Mouse (Mus musculus) fibroblast of lung, adult 2 months (primary cell): Measurements from ENCODE around the gene Spen.

Experiments
- DNase-seq: peaks from one replicate; pipeline ENCODE4 v3.0.0-alpha.2; 2011; ENCODE audit warnings: low read depth

Spen gene

DNA sequence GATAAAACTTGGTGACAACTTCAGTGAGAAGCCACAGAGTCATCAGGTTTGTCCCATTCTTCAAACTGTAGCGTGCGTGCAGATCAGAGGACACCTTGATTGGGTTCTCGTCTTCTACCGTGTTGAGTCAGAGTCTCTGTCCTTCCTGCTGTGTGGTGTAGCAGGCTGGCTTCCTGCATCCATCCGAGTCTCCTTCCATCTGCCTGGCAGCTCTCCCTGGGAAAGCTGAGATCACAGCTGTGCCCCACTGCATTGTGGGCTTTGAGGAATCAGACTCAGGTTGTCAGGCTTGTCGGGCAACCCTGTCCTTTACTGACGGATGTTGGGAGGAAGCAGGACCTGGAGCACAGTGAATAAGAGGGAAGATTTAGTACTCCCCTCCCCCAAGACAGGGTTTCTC lies 92.2 kb downstream of the Spen start:
- DNase-seq: no peak

DNA sequence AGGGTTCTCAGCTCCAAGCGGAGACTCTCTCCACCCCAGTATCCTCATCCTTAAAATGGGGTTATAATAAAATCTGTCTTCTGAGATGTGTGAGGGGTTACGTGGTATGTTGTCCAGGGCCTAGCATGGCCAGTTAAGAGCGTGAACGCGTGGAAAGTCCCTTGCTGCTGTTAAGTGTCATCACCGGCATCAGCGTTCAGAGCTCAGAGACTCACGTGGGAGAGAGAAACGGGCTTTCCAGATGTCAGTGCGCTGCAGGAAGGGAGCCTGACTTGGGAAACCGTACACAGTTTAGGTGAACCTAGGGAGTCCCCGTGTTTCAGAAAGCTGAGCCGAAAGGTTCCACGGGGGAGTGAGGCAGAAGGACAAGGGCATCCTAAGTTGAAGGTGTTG lies 93.1 kb downstream of the Spen start:
- no peak for DNase-seq

DNA sequence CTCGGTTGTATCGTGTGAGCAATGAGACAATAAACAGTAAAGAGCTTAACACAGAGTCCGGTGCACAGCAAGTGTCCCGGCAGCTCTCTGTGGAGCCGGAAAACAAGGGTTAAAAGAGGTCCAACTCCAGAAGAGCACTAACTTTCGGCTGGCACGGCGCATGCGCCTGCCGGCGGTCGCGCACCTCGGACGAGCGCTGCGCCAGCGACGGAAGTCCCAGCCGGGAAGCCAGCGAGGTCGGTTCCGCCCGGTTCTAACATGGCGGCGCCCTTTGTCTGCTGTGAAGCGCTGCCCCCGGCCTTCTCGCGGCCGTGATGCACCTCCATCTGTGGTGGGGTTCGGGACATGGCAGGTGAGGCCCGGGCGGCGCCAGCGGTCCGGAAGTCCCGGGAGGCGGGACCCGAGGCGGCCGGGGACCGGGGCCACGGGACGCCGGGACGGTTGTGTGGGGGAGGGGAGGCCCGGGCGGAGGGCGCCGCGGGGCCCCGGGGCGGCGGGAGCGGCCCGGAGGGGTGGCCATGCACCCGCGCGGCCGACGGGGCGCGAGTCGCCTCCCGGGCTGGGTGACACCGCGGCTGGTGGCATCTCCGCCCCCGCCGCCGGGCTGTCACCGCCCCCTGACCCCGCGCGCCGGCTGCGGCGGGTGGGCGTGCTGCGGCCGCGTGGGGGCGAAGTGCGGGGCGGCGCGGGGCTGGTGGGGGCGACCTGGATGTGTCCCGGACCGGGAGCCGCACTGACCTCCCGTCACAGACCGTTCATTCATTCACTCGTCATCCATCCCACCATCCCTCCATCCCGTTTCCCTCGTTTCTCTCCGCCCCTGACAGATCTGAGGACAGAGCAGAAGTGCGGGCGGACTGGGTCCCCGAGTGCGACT lies 93.7 kb downstream of the Spen start, which contains the start of gene Zbtb17:
Gene Zbtb17, plus strand, starts transcription at position 204 of the 877 bp plus-strand sequence.
- DNase-seq: no peak

DNA sequence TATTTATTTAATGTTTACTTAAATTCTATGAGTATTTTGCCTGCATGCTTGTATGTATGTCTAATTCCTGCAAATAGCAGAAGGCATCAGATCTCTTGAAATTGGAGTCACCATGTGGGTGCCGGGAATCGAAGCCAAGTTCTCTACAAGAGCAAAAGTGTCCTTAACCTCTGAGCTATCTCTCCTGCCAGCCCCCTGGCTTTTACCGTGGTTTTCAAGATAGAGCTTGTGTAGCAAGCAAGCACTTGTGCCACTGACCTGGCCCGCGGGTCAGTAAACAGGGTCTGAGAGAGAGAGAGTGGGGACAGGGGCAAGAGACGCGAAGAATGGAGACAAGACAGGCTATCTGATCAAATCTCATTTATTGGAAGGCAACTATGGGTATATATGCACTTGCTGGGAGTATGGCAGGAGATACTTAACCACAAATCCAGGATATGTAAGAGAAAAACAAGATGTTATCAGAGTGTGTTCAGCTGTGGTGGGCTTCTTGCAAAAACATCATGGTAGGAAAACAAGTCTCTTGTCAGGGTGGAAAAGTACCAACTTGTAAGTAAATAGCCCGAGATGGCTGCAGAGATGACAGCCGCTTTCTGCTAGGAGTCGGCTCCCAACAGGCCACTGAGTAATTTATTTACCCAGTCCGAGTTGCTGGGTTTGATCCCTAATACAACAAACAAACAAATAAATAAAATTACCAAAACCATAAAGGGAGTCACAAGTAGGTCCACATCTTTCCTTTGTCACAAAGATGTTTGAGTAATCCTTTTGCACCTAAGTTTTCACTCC lies 94.6 kb downstream of the Spen start:
- no peak for DNase-seq

DNA sequence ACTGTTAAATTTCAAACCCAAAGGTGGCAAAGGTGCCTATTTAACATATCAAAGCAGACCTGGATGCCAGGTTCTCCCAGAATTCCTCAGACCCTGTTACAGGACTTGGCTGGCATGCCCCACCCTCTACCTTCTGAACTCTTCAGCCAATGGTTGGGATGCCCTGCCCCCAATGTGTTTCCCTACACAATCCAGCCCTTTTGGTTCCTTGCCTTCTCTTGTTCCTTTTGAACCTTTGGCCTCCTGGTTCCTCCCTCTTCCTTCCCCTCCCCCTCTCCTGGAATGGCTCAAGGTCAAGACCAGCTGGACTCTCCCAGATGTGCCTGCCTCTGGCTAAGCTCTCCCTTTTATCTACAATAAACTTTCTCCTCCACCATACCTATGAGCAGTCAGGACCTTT lies 97.5 kb downstream of the Spen start:
- DNase-seq: no peak

DNA sequence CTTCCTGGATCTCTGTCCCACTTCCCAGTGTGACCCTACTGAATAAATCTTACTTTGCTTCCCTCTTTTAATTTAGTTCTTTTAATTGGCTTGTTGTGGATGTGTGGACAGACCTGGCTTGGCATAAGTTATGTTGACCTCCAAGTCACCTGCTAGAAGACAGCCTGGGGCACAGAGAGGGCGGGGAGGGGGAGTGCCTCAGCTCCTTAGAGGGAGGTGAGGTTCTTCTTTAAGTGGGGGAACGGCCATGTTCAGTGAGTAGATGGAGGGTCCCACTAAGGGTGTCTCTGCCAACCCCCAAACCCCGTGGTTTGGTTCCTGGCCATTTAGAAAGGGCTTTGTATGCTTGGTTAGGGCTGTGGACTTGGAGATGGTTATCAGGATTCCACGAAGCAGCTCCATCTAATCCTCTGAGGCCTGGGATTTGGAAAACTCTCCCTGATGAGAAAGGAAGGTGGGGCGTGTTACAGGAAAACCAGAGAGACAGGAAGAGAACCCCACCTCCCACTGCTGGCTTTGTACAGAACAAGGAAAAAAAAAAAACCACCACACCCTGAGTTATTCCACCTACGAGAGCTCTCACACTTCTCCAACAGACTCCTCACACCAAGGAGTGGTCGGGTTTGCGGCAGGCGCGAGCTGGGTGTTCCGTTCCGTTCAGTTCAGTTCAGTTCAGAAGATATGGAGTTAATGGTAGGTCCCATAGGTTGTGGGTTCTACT lies 99.2 kb downstream of the Spen start:
- no peak for DNase-seq

DNA sequence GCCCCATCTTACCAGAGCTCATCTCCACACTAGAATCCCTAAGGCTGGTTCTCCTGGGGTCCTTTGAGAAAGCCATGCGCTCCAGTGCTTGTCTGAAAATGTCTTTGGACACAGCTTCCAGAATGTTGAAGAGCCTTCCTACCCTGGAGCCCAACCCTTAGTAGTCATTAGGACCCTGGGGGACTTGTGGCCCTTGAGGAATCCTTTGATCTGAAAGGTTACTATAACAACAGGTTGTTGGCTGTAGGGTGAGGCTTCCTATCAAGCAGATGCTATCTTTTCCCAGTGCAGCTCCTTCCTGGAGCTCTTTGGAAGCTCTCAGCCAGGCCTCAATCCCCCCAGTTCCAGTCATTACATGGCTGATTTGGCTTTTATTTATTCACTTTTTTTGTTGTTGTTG lies 102.4 kb downstream of the Spen start, which contains the start of gene Srarp:
Gene Srarp, minus strand, starts transcription at position 132 of the 400 bp plus-strand sequence.
- DNase-seq: no peak

DNA sequence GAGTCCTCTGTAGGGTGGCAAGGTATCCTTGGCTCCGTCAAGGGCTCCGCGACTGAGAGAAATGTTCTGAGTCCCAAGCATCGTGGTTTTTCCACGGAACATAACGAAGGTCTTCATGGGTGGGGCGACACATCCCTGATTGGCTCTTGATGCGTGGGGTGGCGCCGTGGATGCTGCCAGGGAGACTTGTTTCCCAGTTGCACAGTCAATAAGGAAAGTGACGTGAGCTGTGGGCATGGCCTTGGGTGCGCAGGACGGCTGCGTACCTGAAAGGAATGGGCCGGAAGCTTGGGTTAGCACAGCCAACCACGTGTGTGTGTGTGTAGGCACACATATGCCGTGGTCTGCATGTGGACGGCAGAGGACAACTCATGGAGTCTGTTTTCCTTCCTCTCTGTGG lies 105.2 kb downstream of the Spen start:
- DNase-seq: no peak

DNA sequence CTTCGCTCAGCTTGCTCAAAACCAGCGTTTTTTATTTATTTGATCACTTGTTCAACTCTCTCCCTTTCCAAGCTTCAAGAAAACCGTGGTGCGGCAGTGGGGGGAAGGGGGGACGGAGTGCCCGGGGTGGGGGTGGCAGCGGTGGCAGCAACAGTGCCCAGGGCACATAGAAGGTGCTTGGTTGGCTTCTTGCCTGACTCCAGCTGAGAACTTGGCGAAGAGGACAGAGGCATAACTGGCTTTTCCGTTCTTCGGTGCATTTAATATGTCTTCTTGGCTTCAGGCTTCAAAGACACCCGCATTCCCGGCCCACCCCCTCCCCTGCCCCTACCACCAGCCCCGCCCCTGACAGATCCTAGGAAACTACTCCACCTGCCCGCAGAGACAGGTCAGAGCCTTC lies 105.7 kb downstream of the Spen start:
- no peak for DNase-seq

DNA sequence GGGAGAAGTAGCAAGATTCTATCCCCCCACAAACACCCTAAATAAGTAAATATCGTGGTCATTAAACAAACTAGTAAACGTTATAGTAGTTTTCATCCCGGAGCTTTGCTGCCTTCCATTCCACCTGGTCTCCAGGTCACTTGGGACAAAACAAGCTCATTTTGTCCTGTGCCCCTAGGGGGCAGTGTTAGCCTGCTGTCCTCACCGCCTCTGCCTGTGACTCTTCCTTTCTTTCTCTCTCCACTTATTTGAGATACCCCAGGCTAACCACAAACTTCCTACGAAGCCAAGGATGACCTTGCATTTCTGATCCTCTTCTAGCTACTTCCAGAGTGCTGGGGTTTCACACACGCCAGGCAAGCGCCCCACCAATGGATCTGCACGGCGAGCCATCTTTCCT lies 107.4 kb downstream of the Spen start:
- DNase-seq: no peak

DNA sequence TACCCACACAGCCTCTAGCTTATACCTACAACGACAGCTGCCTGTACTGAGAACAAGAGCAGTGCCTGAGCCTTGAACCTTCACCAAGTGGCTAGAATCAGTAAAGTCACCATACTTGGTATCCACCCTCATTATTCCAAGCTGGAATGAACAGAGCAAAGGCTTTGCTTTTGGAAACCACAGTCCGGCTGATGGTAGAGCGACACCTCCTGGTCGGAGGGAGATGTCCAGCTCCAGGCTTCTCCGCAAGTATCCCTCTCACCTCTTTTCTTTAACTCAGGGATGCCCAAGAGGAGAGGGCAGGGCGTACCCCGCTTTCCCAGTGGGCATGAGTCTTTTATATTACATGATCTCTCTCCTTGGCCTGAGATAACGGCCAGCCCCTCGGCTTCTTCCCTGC lies 108.5 kb downstream of the Spen start:
- DNase-seq: no peak

DNA sequence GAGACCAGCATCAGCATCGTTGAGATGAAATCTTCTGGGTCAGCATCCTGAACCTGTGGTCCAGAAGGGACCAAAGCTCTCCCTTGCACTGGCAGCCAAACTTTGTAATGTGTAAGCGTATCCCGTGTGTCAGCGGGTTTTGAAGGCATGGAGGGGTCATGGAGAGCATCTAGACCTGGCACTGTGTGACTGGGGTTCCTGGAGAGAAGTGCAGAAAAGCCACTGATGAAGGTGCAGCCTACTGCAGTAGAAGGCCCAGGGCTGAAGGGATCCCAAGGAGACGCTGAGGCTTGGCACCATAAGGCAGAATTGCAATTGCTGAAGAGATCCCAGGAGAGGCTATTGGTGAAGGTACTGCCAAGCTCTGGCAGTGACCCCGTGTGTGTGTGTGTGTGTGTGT lies 109.0 kb downstream of the Spen start:
- no peak for DNase-seq

DNA sequence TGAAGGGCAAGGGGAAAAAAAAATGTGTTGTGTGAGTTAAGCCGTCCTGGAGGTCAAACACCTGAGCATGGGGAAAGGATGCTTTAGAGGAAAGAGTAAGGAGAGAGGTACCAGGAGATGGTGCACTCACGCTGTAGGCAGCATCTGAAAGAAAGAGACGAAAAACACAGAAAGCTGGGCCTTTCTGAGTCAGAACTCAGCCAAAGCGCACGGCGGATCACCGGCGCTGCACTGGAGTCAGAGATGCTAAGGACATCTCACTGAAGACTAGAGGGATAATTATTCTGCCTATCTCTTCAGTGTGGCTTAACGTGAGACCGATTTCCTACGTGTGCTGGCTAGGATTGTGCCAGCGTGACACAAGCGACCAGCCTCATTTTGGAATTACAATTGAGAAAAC lies 110.5 kb downstream of the Spen start:
- DNase-seq: no peak

DNA sequence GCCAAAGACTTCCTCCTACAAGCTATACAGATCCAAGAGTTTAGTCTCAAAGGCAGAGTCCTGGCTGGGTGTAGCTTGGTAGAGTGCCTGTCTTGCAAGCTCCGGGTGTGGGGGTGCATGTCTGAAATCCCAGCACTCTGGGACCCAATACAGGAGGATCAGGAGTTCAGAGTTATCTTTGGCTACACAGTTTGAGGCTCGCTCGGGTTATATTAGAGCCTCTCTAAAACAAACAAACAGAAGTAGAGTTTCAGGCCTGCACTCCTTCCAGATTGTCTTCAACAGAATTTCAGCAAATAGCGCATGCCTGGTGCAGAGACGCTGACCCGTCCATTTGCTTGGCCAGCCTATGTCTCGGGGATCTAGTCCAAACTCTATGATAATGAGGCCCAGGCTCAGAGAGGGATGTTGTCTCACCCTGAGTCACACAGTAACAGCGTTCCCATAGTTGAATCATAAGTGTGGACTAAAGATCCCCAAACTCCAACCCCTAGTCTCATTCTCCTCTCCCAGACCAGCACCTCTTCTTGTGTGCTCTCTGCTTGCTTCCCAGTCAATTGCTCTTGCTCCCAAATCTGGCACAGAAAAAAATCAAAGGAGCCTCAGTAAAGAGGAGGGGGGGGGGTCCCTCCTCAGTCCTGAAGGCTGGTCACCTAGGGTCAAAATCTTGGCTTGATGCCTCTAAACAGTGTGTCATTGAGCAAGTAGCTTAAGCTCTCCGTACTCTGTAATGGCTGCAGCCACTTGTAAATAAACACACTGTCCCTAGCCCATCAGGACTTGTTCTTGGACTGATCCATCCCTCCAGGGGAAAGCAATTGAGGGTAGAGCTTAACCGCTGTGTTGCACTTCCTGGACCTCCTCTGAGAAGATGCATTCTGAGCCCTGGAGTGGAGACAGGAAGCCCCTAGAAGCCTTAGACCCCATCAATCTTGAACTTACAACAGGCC lies 111.3 kb downstream of the Spen start:
- peak; percentile 62 for DNase-seq

DNA sequence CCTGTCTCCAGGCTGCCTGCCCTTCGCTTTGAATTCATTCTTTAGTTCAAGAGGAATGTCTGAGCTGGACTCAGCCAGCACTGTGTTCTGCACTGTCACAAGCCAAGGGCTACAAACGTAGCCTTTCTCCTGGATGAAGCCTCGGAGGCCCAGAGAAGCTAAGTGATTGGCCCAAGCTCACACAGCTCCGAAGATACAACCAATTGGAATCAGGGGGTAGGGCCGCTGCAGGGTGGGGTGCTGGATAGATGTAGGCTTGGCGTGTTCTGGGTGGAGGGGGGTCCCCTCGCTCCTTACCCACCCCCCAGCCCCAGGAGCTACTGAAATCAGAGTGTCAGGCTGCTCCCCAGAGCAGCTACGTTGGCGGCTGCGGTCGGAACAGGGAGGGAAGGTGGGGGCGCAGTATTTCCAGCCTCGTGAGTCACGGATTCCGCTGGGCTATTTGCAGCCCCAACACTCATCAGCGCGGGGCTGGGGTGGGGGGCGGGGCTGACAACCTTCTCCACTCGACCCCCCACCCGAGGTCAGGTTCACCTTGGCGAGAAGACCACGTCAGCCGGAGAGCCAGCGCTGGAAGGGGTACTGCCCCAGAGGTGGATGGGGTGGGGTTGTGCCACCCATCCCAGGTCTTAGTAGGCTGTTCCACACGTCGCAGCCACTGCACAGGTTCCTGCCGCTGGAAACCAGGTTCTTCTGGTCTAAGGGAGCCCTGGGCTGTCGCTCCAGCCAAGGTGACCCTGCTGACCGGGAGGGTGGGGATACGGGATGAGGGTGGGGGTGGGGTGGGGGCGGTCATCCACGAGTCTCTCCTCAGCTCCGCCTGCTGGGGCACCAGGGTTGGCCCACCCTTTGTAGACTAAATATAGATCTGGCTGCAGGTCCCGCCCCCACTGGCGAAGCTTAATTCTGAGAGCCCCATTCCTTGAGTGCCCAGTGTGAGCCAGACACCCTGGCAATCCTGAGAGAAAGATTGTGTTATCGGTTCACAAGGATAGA lies 112.6 kb downstream of the Spen start:
- DNase-seq: peak; percentile 88

DNA sequence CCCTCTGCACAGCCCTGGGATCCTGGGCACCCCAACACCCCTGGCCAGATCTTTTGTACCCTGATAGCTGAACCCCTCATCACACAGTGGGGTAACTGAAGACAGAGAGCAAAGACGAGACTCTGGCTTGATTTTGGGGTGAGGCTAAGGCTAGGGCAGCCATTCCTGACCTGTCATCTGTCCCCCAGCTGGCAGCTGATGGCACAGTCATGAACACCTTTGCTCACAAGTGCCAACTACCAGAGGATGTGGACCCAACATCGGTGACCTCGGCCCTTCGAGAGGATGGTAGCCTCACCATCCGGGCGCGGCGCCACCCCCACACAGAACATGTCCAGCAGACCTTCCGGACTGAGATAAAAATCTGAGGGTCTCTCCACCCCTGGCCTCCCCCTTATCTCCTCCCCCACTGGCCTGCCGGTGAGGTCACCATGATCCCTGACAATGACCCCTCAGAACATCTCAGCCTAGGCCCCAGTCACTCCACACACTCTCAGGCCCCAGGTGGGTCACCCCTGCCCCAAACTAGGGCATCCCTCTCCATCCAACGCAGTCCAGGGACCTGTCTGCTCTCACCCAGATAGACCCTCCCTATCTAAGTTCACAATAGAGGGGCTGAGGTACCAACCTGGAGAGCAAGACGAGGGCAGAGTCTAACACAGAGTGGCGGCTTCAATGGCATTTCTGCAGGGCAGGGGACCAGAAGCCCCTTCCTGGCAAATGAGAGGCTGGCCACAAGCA lies 114.5 kb downstream of the Spen start:
- no peak for DNase-seq

DNA sequence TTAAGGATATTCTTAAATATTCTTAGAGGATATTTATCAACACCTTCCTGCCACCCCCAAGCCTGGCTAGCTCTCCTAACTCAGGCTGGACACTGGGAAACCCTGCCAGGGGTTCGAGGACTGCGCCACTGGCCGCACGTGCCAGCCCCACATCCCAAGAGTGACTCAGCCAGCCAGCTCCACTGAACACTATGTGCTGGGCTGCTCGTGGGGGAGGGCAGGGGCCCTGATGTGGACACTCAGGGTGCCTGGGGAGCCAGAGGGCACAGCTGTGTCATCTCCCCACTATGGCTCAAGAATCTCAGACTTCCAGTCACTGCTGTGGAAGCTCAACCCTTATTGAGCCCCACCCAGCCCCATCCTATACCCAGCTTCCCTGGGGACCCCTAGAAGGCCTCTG lies 115.1 kb downstream of the Spen start:
- DNase-seq: no peak

DNA sequence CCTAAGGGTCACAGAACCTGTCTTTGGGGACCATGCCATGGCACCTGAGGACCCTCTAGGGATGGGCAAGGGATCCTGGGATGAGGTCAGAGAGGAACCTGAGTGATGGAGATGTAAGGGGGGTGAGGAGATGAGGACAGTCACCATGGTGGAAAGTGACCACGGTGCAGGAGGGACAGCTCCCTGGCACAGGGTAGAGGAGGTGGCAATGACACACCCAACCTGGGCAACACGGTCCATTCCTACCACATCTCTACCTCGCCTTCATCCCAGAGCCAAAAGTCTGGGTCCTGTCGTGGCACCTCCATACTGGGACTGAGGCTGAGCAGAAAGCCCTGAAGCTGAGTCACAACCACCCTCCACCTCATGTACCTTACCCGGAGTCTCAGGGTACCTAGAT lies 115.6 kb downstream of the Spen start:
- DNase-seq: no peak

DNA sequence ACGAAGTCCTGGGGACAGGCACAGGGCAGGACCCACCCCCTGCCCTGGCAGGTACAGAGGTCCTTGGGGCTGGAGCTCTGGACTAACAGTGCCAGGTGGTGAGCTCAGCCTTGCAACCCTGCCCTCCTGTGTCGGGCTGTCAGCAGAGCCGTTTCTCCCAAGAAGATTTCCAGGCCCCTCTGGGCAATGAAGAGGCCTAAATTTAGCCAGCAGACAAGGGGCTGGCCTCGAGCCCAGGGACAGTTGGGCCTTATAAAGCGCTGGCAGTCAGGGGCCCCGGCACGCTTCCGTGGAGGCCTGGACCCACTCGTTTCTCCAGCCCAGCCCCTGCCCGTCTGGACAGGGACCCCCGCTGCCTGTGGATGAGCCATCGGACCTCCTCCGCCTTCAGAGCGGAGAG lies 117.0 kb downstream of the Spen start:
- DNase-seq: no peak
